Mouse (Mus musculus): ENCODE results near the gene Gm44973.
"Not testable (repeated sequence)": the region's sequence is repeated elsewhere in the genome, so short reads cannot be mapped to it uniquely, and the experiment has no call there.

Gm44973 gene

GRCm38 (mm10) chr7:5015118-5016001 is at the start of gene Gm44973:
Gene Gm44973, plus strand, starts transcription at chr7:5015496.
- peak; percentile 95 for DNase-seq (ENCODE audit: low spot score in 2 of 2)

- no peak for DNase-seq (ENCODE audit: low spot score in 2 of 2)
Measured at GRCm38 (mm10) chr7:4971068-4971467, 44.2 kb upstream of the Gm44973 start, which contains the start of gene Sbk3. Gene Sbk3, minus strand, starts transcription at chr7:4971168.

DNA sequence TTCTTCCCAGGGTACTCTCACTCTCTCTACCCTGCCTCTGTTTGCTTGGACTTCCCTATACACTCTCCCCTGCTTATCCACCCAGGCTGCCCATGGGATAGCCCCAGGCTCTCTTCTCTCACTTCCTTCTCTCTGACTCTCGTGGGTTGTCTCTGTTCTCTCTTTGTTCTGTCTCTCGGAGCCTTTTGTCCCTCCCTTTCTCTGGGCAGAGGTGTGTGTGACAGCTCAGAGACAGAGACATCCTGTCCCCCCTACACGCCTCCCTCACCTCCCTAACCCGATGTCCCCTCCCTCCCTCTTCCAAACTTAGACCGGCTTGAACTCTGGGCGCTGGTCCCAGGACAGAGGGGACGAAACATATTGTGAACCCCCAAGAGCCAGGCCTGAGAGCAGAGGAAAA is 43.6 kb upstream of the Gm44973 start:
- no peak for DNase-seq (ENCODE audit: low spot score in 2 of 2)

DNA sequence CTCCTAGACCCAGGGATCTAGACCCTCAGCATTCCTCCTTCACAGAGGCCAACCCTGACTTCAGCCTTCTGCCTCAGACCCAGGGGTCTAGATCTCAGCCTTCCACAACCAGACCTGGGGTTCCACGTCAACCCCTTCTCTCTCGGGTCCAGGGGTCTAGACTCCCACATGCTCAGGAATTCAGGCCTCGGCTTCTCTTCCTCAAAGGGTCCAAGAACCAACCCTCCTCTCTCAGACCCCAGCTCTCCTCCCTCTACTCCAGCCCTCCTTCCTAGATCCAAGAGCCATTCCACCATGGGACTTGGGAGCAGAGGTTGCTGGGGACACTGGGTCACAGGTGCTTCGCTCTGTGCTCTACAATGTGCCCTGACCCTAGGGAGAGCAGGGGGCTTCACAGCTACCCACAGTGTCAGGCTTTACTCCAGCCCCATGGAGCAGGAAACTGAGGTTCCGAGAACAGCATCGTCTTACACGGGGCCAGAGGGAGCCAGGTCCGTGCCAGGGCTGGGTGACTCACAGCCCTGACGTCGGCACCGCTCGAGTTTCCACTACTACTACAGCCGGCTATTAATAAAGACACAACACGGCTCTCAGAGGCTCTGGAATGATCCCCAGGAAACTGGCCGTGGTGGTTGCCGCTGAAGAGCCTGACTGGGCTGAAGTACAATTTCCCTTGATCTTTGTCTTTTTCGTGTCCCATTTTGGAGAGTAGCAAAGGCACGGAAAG is 42.8 kb upstream of the Gm44973 start:
- DNase-seq (ENCODE audit: low spot score in 2 of 2): no peak

DNA sequence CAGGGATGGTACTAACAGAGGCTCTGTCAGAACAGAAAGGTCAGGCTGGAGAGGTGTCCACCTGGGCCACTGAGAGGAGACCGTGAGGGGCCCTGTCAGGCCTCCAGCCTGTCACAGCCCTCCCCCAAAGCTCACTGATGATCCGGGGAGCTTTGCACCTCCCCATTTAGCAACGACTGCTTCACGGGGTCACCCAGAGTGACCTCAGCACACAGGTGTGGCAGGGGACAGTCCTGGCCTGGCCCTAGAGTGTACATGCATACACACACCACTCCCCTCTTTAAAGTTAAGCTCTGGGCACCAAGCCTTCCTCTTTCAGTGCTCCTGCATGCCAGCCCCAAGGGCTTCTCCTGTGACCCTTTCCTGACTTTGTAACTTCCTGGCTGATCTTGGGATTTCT is 39.8 kb upstream of the Gm44973 start:
- no peak for DNase-seq (ENCODE audit: low spot score in 2 of 2)

GRCm38 (mm10) chr7:4976832-4977231 is 38.5 kb upstream of the Gm44973 start:
- DNase-seq (ENCODE audit: low spot score in 2 of 2): no peak

GRCm38 (mm10) chr7:4988250-4988649 is 27.0 kb upstream of the Gm44973 start:
- no peak for DNase-seq (ENCODE audit: low spot score in 2 of 2)

GRCm38 (mm10) chr7:4993347-4993998 is 21.8 kb upstream of the Gm44973 start:
- no peak for DNase-seq (ENCODE audit: low spot score in 2 of 2)

GRCm38 (mm10) chr7:4993999-4994788 is 21.1 kb upstream of the Gm44973 start:
- no peak for DNase-seq (ENCODE audit: low spot score in 2 of 2)

DNA sequence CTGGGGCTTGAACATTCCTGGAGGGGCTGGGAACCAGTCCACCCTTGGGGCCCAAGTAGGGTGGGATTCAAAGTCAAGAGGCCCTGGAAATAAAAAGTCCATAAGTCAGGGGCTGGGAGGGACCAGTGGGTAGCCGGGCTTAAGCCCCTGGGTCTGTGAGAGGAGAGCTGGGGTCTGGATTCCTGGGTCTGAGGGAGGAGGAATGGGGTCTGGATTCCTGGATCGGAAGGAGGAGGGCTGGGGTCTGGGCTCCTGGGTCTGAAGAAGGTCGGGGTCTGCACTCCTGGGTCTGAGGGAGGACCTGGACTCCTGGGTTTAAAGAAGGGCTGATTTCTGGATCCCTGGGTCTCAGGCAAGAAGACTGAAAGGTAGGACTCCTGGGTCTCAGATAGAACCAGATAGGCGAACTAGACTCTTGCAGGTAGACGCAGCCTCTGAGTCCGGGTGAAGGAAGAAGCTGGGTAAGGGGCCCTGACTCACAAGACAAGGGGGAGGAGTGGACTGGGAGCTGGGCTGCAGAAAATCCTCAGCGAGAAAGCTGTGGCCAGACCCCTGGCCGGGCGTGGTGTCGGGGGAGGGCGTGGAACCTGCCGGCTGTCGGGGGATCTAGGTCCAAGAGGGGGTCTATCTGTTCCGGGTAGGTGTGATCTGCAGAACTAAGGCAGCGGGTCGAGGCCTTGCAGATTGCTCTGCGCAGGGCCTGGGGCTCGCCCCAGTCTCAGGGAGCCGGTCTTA is 19.9 kb upstream of the Gm44973 start:
- no peak for DNase-seq (ENCODE audit: low spot score in 2 of 2)

DNA sequence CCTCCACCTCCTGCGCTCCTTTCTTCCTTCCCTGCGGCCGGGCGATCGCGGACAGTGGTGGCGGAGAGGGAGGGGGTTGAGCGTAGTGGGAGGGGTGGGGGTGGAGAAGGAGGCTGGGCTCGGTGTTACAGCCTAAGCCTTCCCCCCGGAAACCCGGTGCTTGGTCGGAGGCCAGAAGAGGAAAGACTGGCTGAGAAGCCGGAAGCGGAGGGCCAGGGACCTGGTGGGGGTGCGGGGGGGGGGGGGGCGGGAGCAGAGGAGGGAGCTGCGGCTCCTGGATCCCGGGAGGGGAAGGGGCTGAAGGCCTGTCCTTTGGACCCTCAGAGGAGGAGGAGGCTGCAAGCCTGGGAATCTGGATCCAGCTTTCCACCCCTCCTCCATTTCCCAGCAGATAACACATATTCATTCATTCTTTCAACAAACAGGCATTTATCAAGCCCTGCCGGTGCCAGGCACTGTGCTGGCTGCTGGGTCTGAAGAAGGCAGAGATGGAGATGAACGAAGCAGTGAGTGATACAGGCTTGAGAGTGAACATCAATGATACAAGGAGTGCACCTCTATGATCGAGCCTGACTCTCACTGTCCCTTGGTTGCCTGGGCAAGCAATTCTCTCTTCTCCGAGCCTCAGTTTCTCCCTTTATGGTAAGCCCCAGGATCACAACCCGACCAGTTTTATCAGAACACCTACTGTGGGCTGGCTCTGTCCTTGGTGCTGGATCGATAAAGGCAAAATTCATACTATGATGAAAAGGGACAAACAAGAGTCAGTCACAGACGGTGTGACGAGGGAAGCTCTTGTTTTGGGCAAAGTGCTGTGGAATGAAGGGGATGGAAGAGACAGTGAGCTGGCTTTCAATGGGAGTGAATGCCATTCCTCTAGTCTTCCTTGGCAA is 19.0 kb upstream of the Gm44973 start, which contains the start of gene Zfp579:
Gene Zfp579, minus strand, starts transcription at position 156 of the 893 bp plus-strand sequence.
- DNase-seq (ENCODE audit: low spot score in 2 of 2): peak; percentile 95 to 97

DNA sequence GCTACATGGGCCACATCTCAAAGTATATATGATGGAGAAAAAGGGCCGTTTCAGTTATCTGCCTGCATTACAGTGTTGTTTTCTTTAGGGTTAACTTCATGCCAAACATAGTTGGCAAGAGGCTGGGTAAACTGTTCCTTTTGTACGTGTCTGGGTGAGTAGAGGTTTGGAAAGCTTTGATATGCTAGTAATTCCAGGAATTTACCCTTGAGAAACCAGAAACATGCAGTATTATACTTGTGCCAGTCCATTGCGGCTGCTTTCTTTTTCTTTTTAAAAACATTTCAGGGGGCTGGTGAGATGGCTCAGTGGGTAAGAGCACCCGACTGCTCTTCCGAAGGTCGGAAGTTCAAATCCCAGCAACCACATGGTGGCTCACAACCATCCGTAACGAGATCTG is 18.4 kb upstream of the Gm44973 start:
- no peak for DNase-seq (ENCODE audit: low spot score in 2 of 2)

- no peak for DNase-seq (ENCODE audit: low spot score in 2 of 2)
Measured at GRCm38 (mm10) chr7:4999876-5000275, 15.4 kb upstream of the Gm44973 start.

DNA sequence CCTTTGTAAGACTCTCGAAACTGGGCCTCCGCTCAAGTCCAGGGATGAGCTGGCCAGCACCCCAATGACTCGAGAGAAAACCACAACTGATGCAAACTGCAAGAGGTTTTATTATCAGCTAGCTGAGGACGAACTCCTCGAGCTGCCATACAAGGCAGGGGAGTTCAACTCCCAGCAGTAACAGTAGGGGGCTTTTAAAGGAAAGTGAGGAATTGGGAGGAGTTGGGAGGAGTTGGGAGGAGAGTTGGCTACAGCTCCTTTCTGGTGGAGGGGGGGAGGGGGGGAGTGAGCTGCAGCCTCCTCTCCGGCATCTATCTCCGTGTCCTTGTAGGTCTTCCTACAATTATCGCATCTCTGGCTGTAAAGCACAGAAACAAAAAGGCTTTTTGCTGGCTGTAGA is 12.4 kb upstream of the Gm44973 start:
- not testable (repeated sequence) for DNase-seq (ENCODE audit: low spot score in 2 of 2)

DNA sequence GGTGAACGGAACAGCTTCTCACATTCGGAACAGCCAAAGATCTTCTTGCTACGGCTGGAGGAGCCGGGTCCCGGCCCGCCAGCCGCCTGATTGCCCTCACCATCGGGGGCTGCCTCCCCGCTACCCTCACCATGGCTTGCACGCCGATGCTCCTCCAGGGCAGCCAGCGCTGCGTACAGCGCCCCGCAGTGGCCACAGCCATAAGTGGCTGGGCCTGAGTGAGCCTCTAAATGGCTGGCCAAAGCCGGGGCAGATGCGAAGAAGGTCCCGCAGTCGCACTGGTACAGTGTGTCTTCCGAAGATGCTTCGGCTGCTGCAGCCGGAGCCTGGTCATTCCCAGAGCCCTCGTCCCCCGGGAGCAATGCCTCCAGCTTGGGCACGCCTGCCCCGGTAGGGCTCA is 7.1 kb upstream of the Gm44973 start:
- DNase-seq (ENCODE audit: low spot score in 2 of 2): no peak

DNA sequence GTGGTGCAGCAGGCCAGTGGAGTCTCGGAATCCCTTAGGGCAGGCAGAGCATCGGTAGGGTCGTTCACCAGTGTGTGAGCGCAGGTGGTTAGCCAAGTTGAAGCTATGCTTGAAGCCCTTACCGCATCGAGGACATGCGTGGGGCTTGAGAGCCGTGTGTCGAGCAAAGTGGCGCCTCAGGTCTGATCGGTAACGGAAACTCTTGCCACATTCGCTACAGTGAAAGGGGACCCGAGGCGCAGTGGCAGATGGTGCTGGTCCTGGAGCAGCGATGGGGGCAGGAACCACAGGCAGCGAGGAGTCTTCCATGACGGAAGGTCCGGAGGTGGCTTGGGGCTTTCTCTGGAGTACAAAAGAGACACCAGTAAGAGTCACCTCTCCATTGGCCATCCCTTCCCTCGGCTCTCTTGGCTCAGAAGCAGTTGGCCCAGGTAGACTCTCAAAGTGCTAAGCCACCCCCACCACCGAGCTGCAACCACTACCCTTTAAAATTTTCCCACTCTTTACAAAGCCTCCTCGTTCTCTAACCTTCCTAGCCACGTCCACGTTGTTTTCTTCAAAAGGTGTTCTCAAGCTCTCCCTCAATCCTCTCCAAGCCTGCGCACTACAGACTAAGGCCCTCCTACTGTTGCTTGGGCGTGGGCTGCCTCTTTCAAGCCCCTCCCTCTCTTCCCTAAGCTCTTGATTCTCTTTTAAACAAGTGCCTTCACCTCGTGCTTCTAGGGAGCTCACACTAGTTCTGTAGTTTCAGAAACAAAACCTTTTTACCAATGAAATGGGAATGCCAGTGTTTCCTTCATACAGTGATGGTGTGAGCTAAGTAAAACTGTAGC is 2.4 kb upstream of the Gm44973 start:
- peak in 1 of 2 experiments; percentile 42 for DNase-seq (ENCODE audit: low spot score in 2 of 2)

GRCm38 (mm10) chr7:5014251-5015117 is 812 bp upstream of the Gm44973 start, which contains the start of the genes Zfp524 and Fiz1:
Gene Zfp524, plus strand, starts transcription at chr7:5014415.
Gene Fiz1, minus strand, starts transcription at chr7:5014697.
- peak; percentile 97 for DNase-seq (ENCODE audit: low spot score in 2 of 2)

DNA sequence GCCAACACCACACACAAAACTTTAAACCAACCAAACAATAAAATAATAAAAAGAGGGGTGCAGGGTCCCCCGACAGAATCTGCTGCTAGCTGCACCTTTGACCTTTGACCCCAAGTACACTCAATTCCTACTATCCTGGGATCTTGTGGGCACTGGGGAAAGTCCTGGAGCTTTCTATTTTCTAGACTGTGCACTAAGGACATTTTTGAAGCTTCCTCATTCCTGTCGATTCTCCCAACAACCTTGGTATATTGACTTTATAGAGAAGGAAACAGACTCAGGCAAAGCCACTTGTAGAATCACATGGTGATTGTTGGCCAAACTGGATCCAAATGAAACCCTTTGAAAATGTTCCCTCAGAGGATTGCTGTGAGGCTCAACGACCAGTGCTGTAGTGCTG is 761 bp downstream of the Gm44973 start:
- no peak for DNase-seq (ENCODE audit: low spot score in 2 of 2)

All from right cerebral cortex, postnatal 10 days (tissue).